Mouse (Mus musculus): ENCODE measurements at regions not wholly inside any gene's neighbourhood (a gene's known extent, or its start where the extent isn't known, plus 50 kb on each side); places are given as distances from the start of the nearest gene placed in this dataset.
A peak's percentile ranks its signal among the peaks of the same experiment; 100 is the strongest.

DNA sequence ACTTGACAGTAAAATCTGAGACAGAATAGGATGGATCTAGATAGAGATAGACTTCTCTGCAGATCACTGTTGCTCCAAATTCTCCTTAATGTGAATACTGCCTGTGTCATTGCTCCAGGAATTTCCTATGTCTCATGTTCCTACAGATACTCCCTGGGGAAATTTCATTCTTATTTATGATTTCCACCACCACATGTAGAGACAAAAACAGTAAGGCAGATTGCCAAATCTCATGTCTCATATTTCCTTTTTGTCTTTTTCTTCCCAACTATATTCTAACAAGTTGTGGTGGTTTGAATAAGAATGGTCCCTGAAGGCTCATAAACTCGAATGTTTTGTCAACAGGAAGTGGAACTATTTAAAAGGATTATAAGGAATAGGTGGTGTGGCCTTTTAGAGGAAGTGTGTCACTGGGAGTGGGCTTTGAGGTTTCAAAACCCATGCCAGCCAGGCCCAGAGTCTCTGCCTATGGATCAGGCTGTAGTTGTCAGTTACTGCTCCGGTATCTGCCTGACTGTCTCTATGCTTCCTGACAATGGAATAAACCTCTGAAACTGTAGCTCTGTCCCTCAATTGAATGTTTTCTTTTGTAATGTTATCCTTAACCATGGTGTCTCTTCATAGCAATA, 234.3 kb upstream of the Tet2 start:
- TF ChIP-seq CTCF (IDR thresholded peaks at IDR 0.05; ENCODE audit: borderline replicate concordance, extremely low read depth, insufficient read depth, insufficient read length) (no peak), POLR2A (IDR thresholded peaks at IDR 0.05; ENCODE audit: borderline replicate concordance, extremely low read depth, insufficient read depth, insufficient read length, poor library complexity, severe bottlenecking) (no peak)
- DNase-seq (ENCODE audit: low read depth), result no peak

DNA sequence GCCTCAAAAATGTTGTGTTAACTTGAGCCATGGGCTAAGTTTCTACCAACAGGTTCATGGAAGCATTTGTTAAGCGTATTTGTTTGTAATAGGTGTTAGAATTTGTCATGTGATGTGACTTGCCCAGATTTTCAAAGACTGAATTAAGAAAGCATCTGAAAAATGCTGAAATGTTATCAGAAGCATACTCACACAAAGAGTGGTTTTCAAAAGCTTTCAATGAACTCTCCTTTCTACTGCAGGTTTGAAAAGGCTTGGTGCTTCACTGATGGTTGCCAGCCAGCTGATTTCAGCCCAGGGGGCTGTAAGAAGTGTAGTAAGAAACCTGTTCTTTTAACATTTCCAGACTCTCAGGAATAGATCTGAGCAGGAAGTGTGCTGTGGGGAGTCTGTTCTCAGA, 238.1 kb upstream of the Tet2 start:
- TF ChIP-seq POLR2A (IDR thresholded peaks at IDR 0.05; ENCODE audit: borderline replicate concordance, extremely low read depth, insufficient read depth, insufficient read length, poor library complexity, severe bottlenecking) (no peak), CTCF (IDR thresholded peaks at IDR 0.05; ENCODE audit: borderline replicate concordance, extremely low read depth, insufficient read depth, insufficient read length) (no peak)
- DNase-seq (ENCODE audit: low read depth), result no peak

DNA sequence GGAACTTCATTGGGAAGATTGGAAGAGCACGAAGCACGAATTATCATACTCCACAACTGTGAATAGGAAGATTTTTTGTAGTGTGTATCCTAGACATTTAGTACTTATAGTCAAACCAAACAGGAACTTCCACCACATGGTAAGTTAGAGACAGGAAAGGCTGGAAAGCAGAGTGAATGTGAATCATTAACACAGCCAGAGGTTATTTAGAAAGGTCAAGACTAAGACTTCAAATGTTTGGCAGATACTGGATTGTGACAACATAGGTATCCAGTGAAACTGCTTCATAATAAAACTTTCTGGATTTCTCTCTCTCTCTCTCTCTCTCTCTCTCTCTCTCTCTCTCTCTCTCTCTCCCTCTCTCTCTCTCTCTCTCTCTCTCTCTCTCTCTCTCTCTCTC, 246.4 kb upstream of the Tet2 start:
- TF ChIP-seq POLR2A (IDR thresholded peaks at IDR 0.05; ENCODE audit: borderline replicate concordance, extremely low read depth, insufficient read depth, insufficient read length, poor library complexity, severe bottlenecking) (no peak), CTCF (IDR thresholded peaks at IDR 0.05; ENCODE audit: borderline replicate concordance, extremely low read depth, insufficient read depth, insufficient read length) (no peak)
- DNase-seq (ENCODE audit: low read depth), result no peak

DNA sequence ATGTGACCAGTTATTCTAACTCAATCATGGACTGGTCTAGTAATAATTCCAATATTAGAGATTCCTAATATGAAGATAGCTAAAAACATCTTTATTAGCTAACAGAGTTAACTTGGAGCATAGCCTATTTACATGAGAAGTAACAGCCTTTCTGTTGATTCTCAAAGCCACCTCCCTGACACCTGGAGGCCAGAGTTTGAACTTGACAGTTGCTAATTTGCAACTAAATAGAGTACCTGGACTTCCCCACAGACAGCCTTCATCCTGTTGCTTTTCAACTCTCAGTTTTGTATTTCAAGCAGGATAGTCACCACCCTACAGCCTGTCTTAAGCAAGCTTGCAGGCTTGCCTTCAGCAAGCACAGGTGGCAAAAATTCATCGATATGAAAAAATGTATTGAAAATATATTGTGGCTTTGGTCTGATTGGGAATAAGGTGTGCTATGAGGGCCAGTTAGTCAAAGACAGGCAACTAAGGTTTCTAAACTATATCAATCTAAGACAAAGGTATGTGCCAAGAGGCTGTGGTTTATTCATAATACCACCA, 264.1 kb upstream of the Tet2 start:
- TF ChIP-seq CTCF (IDR thresholded peaks at IDR 0.05; ENCODE audit: borderline replicate concordance, extremely low read depth, insufficient read depth, insufficient read length) (no peak), POLR2A (IDR thresholded peaks at IDR 0.05; ENCODE audit: borderline replicate concordance, extremely low read depth, insufficient read depth, insufficient read length, poor library complexity, severe bottlenecking) (no peak)

DNA sequence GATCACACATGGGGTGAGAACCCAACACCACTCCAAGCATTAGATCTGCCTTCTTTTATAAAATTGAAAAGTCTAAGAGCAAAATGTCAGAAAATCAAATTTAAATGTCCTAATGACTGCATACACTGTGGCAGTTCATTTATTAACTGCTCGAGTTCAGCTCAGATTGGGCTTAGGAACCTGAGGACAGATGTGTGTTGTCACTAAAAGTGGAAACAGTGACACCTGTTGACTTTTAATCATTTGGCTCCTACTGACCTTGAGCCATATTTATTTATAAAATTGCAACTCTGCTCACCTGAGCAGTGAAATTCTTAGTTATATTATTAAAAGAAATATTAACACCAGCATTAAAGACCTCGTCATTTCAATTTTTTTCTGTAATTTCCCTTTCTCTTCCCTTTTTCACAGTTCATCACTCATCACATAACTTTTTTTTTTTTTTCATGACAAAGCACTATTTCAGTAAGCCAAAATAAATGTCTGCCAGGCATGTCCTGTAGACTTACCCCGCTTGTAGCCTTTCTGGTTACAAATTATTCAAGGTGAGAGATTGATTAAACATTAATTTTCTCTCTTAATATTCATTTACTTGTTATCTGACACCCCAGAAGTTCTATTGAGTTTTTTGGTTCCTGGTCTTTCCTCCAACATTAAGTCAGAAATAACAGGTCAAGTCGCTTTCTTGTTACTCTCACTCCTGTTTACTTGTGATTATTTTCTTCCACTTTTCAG, 274.2 kb upstream of the Tet2 start:
- DNase-seq (ENCODE audit: low read depth), result no peak
- TF ChIP-seq CTCF (IDR thresholded peaks at IDR 0.05; ENCODE audit: borderline replicate concordance, extremely low read depth, insufficient read depth, insufficient read length) (no peak), POLR2A (IDR thresholded peaks at IDR 0.05; ENCODE audit: borderline replicate concordance, extremely low read depth, insufficient read depth, insufficient read length, poor library complexity, severe bottlenecking) (no peak)

More for the DNA sequence above, 264.1 kb upstream of the Tet2 start:
- DNase-seq (ENCODE audit: low read depth), result no peak

DNA sequence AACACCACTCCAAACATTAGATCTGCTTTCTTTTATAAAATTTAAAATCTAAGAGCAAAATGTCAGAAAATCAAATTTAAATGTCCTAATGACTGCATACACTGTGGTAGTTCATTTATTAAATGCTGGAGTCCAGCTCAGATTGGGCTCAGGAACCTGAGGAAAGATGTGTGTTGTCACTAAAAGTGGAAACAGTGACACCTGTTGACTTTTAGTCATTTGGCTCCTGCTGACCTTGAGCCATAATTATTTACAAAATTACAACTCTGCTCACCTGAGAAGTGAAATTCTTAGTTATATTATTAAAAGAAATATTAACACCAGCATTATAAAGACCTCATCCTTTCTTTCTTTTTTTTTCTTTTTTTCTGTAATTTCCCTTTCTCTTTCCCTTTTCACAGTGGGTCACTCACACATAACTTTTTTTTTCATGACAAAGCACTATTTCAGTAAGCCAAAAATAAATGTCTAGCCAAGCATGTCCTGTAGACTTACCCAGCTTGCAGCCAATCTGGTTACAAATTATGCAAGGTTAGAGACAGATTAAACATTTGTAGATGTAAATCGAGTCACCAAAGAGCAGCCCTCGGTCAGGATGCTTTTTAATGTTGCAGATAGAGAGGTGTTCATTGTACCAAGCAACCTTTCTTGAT, 288.9 kb upstream of the Tet2 start:
- no peak for TF ChIP-seq POLR2A (IDR thresholded peaks at IDR 0.05; ENCODE audit: borderline replicate concordance, extremely low read depth, insufficient read depth, insufficient read length, poor library complexity, severe bottlenecking)
- TF ChIP-seq CTCF (IDR thresholded peaks at IDR 0.05; ENCODE audit: borderline replicate concordance, extremely low read depth, insufficient read depth, insufficient read length), result no peak
- DNase-seq (ENCODE audit: low read depth), result no peak

DNA sequence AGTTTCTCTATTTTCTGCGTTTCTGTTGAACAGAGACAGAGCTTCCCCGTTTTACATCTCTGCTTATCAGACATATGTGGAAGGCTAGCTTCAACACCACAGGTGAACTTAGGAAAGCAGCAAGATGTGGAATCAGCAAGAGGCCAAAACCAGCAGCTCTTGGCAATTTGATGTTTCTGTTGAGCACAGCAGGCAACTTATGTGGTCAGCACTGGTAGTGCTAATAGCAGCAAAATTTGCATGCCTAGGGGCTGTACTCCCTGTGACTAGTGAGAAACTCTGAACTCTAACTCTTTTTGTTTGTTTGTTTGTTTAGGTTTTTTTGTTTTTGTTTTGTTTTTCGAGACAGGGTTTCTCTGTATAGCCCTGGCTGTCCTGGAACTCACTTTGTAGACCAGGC, 289.5 kb upstream of the Tet2 start:
- TF ChIP-seq POLR2A (IDR thresholded peaks at IDR 0.05; ENCODE audit: borderline replicate concordance, extremely low read depth, insufficient read depth, insufficient read length, poor library complexity, severe bottlenecking) (no peak), CTCF (IDR thresholded peaks at IDR 0.05; ENCODE audit: borderline replicate concordance, extremely low read depth, insufficient read depth, insufficient read length) (no peak)
- no peak for DNase-seq (ENCODE audit: low read depth)

DNA sequence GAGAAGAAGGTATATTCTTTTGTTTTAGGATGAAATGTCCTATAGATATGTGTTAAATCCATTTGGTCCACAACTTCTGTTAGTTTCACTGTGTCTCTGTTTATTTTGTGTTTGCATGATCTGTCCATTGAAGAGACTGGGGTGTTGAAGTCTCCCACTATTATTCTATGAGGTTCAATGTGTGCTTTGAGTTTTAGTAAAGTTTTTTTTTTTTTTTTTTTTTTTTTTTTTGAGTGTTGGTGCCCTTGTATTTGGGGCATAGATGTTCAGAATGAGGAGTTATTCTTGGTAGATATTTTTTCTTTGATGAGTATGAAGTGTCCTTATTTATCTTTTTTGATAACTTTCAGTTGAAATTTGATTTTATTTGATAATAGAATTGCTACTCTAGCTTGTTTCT, 301.4 kb upstream of the Tet2 start:
- TF ChIP-seq POLR2A (IDR thresholded peaks at IDR 0.05; ENCODE audit: borderline replicate concordance, extremely low read depth, insufficient read depth, insufficient read length, poor library complexity, severe bottlenecking), result no peak
- no peak for TF ChIP-seq CTCF (IDR thresholded peaks at IDR 0.05; ENCODE audit: borderline replicate concordance, extremely low read depth, insufficient read depth, insufficient read length)
- DNase-seq (ENCODE audit: low read depth), result no peak

DNA sequence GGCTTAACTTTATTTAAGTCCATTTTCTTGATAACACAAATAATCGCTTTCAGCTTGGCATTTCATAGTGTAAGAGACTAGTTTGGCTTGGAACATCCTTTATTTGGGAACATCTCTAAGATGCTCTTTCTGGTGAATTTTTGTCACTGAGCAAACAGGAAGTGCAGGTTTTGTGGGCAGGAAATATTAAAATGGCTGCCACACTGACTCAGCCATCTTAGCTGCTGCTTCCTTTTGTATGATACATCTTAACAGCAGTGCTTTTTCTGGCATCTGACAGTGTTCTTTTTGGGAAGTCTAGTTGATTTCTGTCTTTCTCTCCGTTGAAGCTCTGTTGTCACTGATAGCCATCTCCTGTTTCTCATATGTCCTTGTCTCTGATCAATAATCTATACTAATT, 329.4 kb upstream of the Tet2 start:
- no peak for DNase-seq (ENCODE audit: low read depth)
- TF ChIP-seq CTCF (IDR thresholded peaks at IDR 0.05; ENCODE audit: borderline replicate concordance, extremely low read depth, insufficient read depth, insufficient read length) (no peak), POLR2A (IDR thresholded peaks at IDR 0.05; ENCODE audit: borderline replicate concordance, extremely low read depth, insufficient read depth, insufficient read length, poor library complexity, severe bottlenecking) (no peak)

DNA sequence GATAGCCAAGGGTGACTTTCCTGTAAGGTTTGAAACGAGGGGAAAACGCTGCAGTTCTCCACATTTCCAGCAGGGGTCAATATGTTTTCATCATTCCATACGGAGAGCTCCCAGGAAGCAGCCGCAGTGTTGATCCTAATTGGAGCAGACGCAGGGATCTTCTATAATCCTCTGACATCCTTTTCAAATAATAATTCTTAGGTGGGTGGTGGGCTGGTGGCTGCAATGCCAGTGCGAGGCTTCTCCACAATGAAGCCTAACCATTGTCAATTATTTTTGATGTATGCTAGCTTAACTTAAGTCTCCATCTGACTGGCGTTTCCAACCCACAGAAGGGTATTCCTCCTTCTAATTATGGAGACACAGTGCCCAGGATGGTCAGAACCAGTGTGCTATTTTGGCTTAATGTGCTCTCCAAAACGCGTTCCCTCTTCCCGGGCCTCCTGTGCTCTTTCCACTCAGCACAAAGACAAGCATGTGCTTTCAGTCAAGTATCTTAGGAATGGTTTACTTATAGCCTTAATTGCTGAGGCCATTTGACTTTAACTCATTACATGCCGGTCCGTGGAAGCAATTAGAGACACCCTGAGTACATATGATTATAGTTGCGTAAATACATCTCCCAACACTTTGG, 331.6 kb upstream of the Tet2 start:
- DNase-seq (ENCODE audit: low read depth), result peak; percentile 95
- TF ChIP-seq POLR2A (IDR thresholded peaks at IDR 0.05; ENCODE audit: borderline replicate concordance, extremely low read depth, insufficient read depth, insufficient read length, poor library complexity, severe bottlenecking) (no peak), CTCF (IDR thresholded peaks at IDR 0.05; ENCODE audit: borderline replicate concordance, extremely low read depth, insufficient read depth, insufficient read length) (peak; percentile 87)

DNA sequence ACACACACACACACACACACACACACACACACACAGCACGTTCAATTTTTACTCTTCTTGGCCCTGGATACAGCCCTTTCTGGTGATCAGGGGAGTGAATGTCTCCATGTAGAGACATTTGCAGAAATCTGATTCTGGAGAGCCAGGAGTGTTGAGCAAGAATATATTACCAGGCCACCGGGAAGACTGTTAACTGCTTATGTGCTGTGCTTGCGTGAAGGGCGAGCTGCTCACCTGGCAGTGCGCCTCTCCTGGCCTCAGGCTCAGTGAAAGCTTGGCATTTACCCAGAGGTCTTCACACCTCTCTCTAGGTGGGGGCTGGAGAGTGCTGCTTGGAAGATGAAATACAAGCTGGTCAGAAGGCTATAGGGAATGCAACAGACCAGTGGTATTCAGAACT, 332.4 kb upstream of the Tet2 start:
- TF ChIP-seq POLR2A (IDR thresholded peaks at IDR 0.05; ENCODE audit: borderline replicate concordance, extremely low read depth, insufficient read depth, insufficient read length, poor library complexity, severe bottlenecking), result no peak
- no peak for TF ChIP-seq CTCF (IDR thresholded peaks at IDR 0.05; ENCODE audit: borderline replicate concordance, extremely low read depth, insufficient read depth, insufficient read length)
- peak; percentile 79 for DNase-seq (ENCODE audit: low read depth)

Data from brain, embryonic 14.5 days (tissue).